In the genomic region with DNA sequence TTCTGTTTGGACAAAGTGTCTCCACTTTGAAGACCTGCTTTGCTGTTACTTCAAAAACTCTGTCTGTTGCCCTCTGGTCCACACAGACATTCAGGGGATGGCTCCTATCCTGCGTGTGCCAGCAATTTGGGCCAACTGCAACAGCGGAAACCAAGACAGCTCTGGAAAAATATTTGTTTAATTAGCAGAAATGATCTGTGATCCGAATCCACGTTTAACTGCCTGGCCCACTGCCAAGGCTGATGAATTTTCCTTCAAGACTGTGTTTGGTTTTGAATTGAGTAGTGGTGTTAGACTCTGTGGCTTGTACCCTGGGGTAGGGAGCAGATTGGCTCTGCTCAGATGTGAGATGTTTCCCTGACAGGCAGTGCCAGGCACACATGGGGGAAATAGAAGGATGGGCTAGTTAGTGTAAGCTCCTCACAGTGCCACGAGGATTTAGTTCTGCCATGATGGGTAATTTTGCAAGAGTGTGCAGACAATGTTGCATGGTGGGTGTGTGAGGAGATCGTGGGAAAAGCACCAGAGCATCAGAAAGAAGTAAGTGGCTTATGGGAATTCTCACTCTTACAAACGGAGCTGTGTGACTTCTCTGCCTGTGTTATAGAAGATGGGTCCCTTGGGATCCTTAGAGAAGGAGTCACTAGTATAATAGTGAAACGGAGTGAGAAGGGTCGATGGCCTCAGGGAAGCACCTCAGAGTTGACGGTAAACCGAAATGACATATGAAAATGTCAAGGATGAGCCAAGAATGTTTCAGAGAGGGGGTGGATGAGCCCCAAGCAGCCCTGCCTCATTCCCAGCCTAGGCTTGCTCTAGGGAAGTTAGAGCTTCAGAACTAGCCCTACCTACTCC, we compare ENCODE assay signal across 9 mouse cellular contexts. TPM values are rescaled to one million over a fixed set of nuclear protein-coding genes. Genes with fewer than 3 reads are reported as not detected.
DNase-seq lines count a peak whose midpoint lies in the region; ATAC-seq and TF ChIP-seq lines count a peak whose summit lies in the region.
"Had no signal": no experiment of that assay in that cellular context is flagged by ENCODE, and none has a peak within 500 bp of the region (broad histone marks: within the 10 kb centered on the region; RNA-seq: fewer than 3 reads in every experiment).

No protein-coding gene starts in this region.

- H3K4me2 ChIP-seq in hindbrain, embryonic 13.5 days = no peak overlapping the region
- H3K4me2 ChIP-seq in hindbrain, embryonic 11.5 days (replicated peaks; ENCODE audit: low read depth, low read length) = no peak overlapping the region
- H3K4me2 ChIP-seq in neural tube, embryonic 15.5 days = no peak overlapping the region

- TF ChIP-seq CTCF in gastrocnemius, adult 2 months (IDR thresholded peaks at IDR 0.05) = no peak

- no peak overlapping the region for H3K4me3 ChIP-seq in hindbrain, embryonic 13.5 days
- no peak overlapping the region for H3K4me3 ChIP-seq in hindbrain, embryonic 11.5 days (ENCODE audit: low read depth, low read length)
- no peak overlapping the region for H3K4me3 ChIP-seq in gastrocnemius, adult 2 months
- no peak overlapping the region for H3K4me3 ChIP-seq in neural tube, embryonic 15.5 days (replicated peaks)

- H3K27me3 ChIP-seq in hindbrain, embryonic 13.5 days = no peaks in the 10 kb centered on the region
- H3K27me3 ChIP-seq in hindbrain, embryonic 11.5 days (ENCODE audit: control insufficient read depth, insufficient read depth, low read length) = no peaks in the 10 kb centered on the region
- no peaks in the 10 kb centered on the region for H3K27me3 ChIP-seq in neural tube, embryonic 15.5 days (replicated peaks)

- H3K9me3 ChIP-seq in hindbrain, embryonic 13.5 days = no peaks in the 10 kb centered on the region
- H3K9me3 ChIP-seq in hindbrain, embryonic 11.5 days (ENCODE audit: control insufficient read depth, low read length) = no peaks in the 10 kb centered on the region
- no peaks in the 10 kb centered on the region for H3K9me3 ChIP-seq in neural tube, embryonic 15.5 days (replicated peaks)

- ATAC-seq in hindbrain, embryonic 13.5 days (ENCODE audit: low FRiP score) = peak; percentile 89
- ATAC-seq in hindbrain, embryonic 11.5 days (ENCODE audit: low FRiP score) = no peak
- ATAC-seq in neural tube, embryonic 15.5 days (ENCODE audit: low FRiP score) = peak; percentile 78
- no peak for ATAC-seq in activated CD4-positive, CD25-positive, alpha-beta regulatory T cell, adult 4 months

- no peaks in the 10 kb centered on the region for H3K36me3 ChIP-seq in hindbrain, embryonic 13.5 days
- no peaks in the 10 kb centered on the region for H3K36me3 ChIP-seq in hindbrain, embryonic 11.5 days (ENCODE audit: control insufficient read depth, insufficient read depth, low read length)
- H3K36me3 ChIP-seq in neural tube, embryonic 15.5 days = no peaks in the 10 kb centered on the region

- no peak for DNase-seq in hindbrain, embryonic 11.5 days (ENCODE audit: low spot score)
- peak; percentile 33 for DNase-seq in adrenal gland, postnatal 14 days
- peak; percentile 34 for DNase-seq in gastrocnemius, adult 2 months
- DNase-seq in kidney, postnatal 36 days = peak; percentile 80 to 86
- no peak for DNase-seq in cerebellum, adult 8-10 months

- peak overlapping the region; percentile 6; the same call in 1 of the 2 replicates for H3K27ac ChIP-seq in hindbrain, embryonic 13.5 days
- no peak overlapping the region for H3K27ac ChIP-seq in hindbrain, embryonic 11.5 days (ENCODE audit: low read depth, low read length)
- peak overlapping the region; percentile 31 for H3K27ac ChIP-seq in gastrocnemius, adult 2 months
- peak overlapping the region; percentile 51; the same call in 1 of the 2 replicates for H3K27ac ChIP-seq in neural tube, embryonic 15.5 days (replicated peaks)

- H3K4me1 ChIP-seq in hindbrain, embryonic 13.5 days (replicated peaks) = 0 out of 2 replicates have a peak, but pooled peaks cover 10% of the 10 kb centered on the region
- H3K4me1 ChIP-seq in hindbrain, embryonic 11.5 days (replicated peaks; ENCODE audit: control insufficient read depth, insufficient read depth, low read length) = no peaks in the 10 kb centered on the region
- H3K4me1 ChIP-seq in neural tube, embryonic 15.5 days = peaks cover 16% of the 10 kb centered on the region

- 70% methylated on average over 11 of the region's 11 CpGs for WGBS in hindbrain, embryonic 13.5 days
- WGBS in hindbrain, embryonic 11.5 days = 81% methylated on average over 11 of the region's 11 CpGs
- WGBS in neural tube, embryonic 15.5 days = 54% methylated on average over 11 of the region's 11 CpGs

- no peak overlapping the region for H3K9ac ChIP-seq in hindbrain, embryonic 13.5 days
- no peak overlapping the region for H3K9ac ChIP-seq in hindbrain, embryonic 11.5 days (ENCODE audit: low read depth, low read length)
- H3K9ac ChIP-seq in neural tube, embryonic 15.5 days (replicated peaks) = no peak overlapping the region

- intact Hi-C loops in gastrocnemius, adult 2 months (cut with DNase I) = loop anchor here (1.0 to 5.0 kb wide), 2 partner anchors 16 to 122 kb away; no protein-coding TSS in a partner anchor

RNA-seq across cellular contexts. Expression of a gene that starts 33.7 kb away (rescaled TPM):
- polyA plus RNA-seq in hindbrain, embryonic 13.5 days (2015; fragmentation: Nextera tagmentation; extraction: Ambion mirVana) = not detected in 2 replicates
- polyA plus RNA-seq in hindbrain, embryonic 11.5 days (2014; fragmentation: Nextera tagmentation; extraction: Ambion mirVana) = not detected in 2 replicates
- total RNA-seq in adrenal gland, postnatal 14 days (2021) = not detected in 2 replicates
- not detected for total RNA-seq in gastrocnemius, adult 2 months (2021)
- polyA plus RNA-seq in neural tube, embryonic 15.5 days (2015; fragmentation: Nextera tagmentation; extraction: Ambion mirVana) = not detected in 2 replicates
- polyA plus RNA-seq in activated CD4-positive, CD25-positive, alpha-beta regulatory T cell, adult 4 months (2017; shearing (Covaris generic)) = not detected
- polyA plus RNA-seq: frontal cortex, adult 2 months had no signal

Comparison
In these comparisons a context has a peak if more than half of its experiments do, and no peak if none do; other contexts are left out.
1. ATAC-seq: peak in hindbrain, embryonic 13.5 days (single experiment) and neural tube, embryonic 15.5 days (single experiment); none in hindbrain, embryonic 11.5 days (single experiment) and activated CD4-positive, CD25-positive, alpha-beta regulatory T cell, adult 4 months (single experiment).
2. DNase-seq: peak in adrenal gland, postnatal 14 days (single experiment), gastrocnemius, adult 2 months (single experiment) and kidney, postnatal 36 days (2 of 2); none in hindbrain, embryonic 11.5 days (single experiment) and cerebellum, adult 8-10 months (single experiment).